Mouse (Mus musculus): ENCODE measurements around the gene Nrg4. TPM values are rescaled to one million over a fixed set of nuclear protein-coding genes. Genes with fewer than 3 reads are reported as not detected.
"Not testable (repeated sequence)": the region's sequence is repeated elsewhere in the genome, so short reads cannot be mapped to it uniquely, and the experiment has no call there.

The Nrg4 gene
- polyA plus RNA-seq, 1 experiment, result 184 TPM

- H3K4me3 ChIP-seq (ENCODE audit: insufficient read depth, low read depth, low read length), result no peak overlapping the region
- H3K4me1 ChIP-seq (ENCODE audit: control insufficient read depth, insufficient read depth, insufficient read length, low read length), result peaks cover 17% of the 10 kb centered on the region
- peak overlapping the region; percentile 95 for H3K27ac ChIP-seq (replicated peaks; ENCODE audit: low read depth, low read length)
Measured at GRCm38 (mm10) chr9:55250595-55251247, 75.9 kb downstream of the Nrg4 start.

- Histone ChIP-seq H3K4me3 (ENCODE audit: insufficient read depth, low read depth, low read length) (no peak overlapping the region), H3K4me1 (ENCODE audit: control insufficient read depth, insufficient read depth, insufficient read length, low read length) (peaks cover 11% of the 10 kb centered on the region), H3K27ac (replicated peaks; ENCODE audit: low read depth, low read length) (no peak overlapping the region)
Measured at GRCm38 (mm10) chr9:55248465-55248864, 78.2 kb downstream of the Nrg4 start.

- H3K27ac ChIP-seq (replicated peaks; ENCODE audit: low read depth, low read length), result peak overlapping the region; percentile 92
- no peak overlapping the region for H3K4me3 ChIP-seq (ENCODE audit: insufficient read depth, low read depth, low read length)
- H3K4me1 ChIP-seq (ENCODE audit: control insufficient read depth, insufficient read depth, insufficient read length, low read length), result peaks cover 11% of the 10 kb centered on the region
Measured at GRCm38 (mm10) chr9:55246918-55247317, 79.7 kb downstream of the Nrg4 start.

- peaks cover 11% of the 10 kb centered on the region for H3K4me1 ChIP-seq (ENCODE audit: control insufficient read depth, insufficient read depth, insufficient read length, low read length)
- H3K4me3 ChIP-seq (ENCODE audit: insufficient read depth, low read depth, low read length), result no peak overlapping the region
- peak overlapping the region; percentile 92 for H3K27ac ChIP-seq (replicated peaks; ENCODE audit: low read depth, low read length)
Measured at GRCm38 (mm10) chr9:55246440-55246839, 80.2 kb downstream of the Nrg4 start.

- not testable (repeated sequence) for H3K4me1 ChIP-seq (ENCODE audit: control insufficient read depth, insufficient read depth, insufficient read length, low read length); H3K4me3 ChIP-seq (ENCODE audit: insufficient read depth, low read depth, low read length)
- H3K27ac ChIP-seq (replicated peaks; ENCODE audit: low read depth, low read length), result 0 out of 2 replicates have a peak overlapping the region, but pooled peaks have one; percentile 8
Measured at GRCm38 (mm10) chr9:55245057-55245750, 81.4 kb downstream of the Nrg4 start.

- H3K4me3 ChIP-seq (ENCODE audit: insufficient read depth, low read depth, low read length), result no peak overlapping the region
- peak overlapping the region; percentile 32 for H3K27ac ChIP-seq (replicated peaks; ENCODE audit: low read depth, low read length)
- H3K4me1 ChIP-seq (ENCODE audit: control insufficient read depth, insufficient read depth, insufficient read length, low read length), result peaks cover 8% of the 10 kb centered on the region
Measured at GRCm38 (mm10) chr9:55244079-55244478, 82.6 kb downstream of the Nrg4 start.

GRCm38 (mm10) chr9:55243280-55243679 lies 83.4 kb downstream of the Nrg4 start:
- 0 out of 2 replicates have a peak overlapping the region, but pooled peaks have one; percentile 38 for H3K27ac ChIP-seq (replicated peaks; ENCODE audit: low read depth, low read length)
- H3K4me3 ChIP-seq (ENCODE audit: insufficient read depth, low read depth, low read length), result no peak overlapping the region
- peaks cover 8% of the 10 kb centered on the region for H3K4me1 ChIP-seq (ENCODE audit: control insufficient read depth, insufficient read depth, insufficient read length, low read length)

GRCm38 (mm10) chr9:55241863-55242685 lies 84.6 kb downstream of the Nrg4 start:
- Histone ChIP-seq H3K27ac (replicated peaks; ENCODE audit: low read depth, low read length) (0 out of 2 replicates have a peak overlapping the region, but pooled peaks have one; percentile 8), H3K4me3 (ENCODE audit: insufficient read depth, low read depth, low read length) (peak overlapping the region; percentile 27), H3K4me1 (ENCODE audit: control insufficient read depth, insufficient read depth, insufficient read length, low read length) (peaks cover 8% of the 10 kb centered on the region)

- no peak overlapping the region for H3K4me3 ChIP-seq (ENCODE audit: insufficient read depth, low read depth, low read length)
- H3K27ac ChIP-seq (replicated peaks; ENCODE audit: low read depth, low read length), result peak overlapping the region; percentile 5; the same call in 1 of the 2 replicates
- no peaks in the 10 kb centered on the region for H3K4me1 ChIP-seq (ENCODE audit: control insufficient read depth, insufficient read depth, insufficient read length, low read length)
Measured at GRCm38 (mm10) chr9:55240852-55241251, 85.8 kb downstream of the Nrg4 start.

GRCm38 (mm10) chr9:55236235-55237165 lies 90.1 kb downstream of the Nrg4 start:
- H3K27ac ChIP-seq (replicated peaks; ENCODE audit: low read depth, low read length), result no peak overlapping the region
- no peak overlapping the region for H3K4me3 ChIP-seq (ENCODE audit: insufficient read depth, low read depth, low read length)
- no peaks in the 10 kb centered on the region for H3K4me1 ChIP-seq (ENCODE audit: control insufficient read depth, insufficient read depth, insufficient read length, low read length)

- not testable (repeated sequence) for H3K4me1 ChIP-seq (ENCODE audit: control insufficient read depth, insufficient read depth, insufficient read length, low read length); H3K4me3 ChIP-seq (ENCODE audit: insufficient read depth, low read depth, low read length); H3K27ac ChIP-seq (replicated peaks; ENCODE audit: low read depth, low read length)
Measured at GRCm38 (mm10) chr9:55233076-55233475, 93.6 kb downstream of the Nrg4 start.

- Histone ChIP-seq H3K27ac (replicated peaks; ENCODE audit: low read depth, low read length) (0 out of 2 replicates have a peak overlapping the region, but pooled peaks have one; percentile 45), H3K4me1 (ENCODE audit: control insufficient read depth, insufficient read depth, insufficient read length, low read length) (no peaks in the 10 kb centered on the region), H3K4me3 (ENCODE audit: insufficient read depth, low read depth, low read length) (no peak overlapping the region)
Measured at GRCm38 (mm10) chr9:55232586-55232985, 94.1 kb downstream of the Nrg4 start.

GRCm38 (mm10) chr9:55232110-55232509 lies 94.5 kb downstream of the Nrg4 start:
- H3K4me1 ChIP-seq (ENCODE audit: control insufficient read depth, insufficient read depth, insufficient read length, low read length), result no peaks in the 10 kb centered on the region
- no peak overlapping the region for H3K27ac ChIP-seq (replicated peaks; ENCODE audit: low read depth, low read length)
- H3K4me3 ChIP-seq (ENCODE audit: insufficient read depth, low read depth, low read length), result no peak overlapping the region

- no peak overlapping the region for H3K27ac ChIP-seq (replicated peaks; ENCODE audit: low read depth, low read length)
- H3K4me1 ChIP-seq (ENCODE audit: control insufficient read depth, insufficient read depth, insufficient read length, low read length), result no peaks in the 10 kb centered on the region
Measured at GRCm38 (mm10) chr9:55231544-55231943, 95.1 kb downstream of the Nrg4 start.

More at GRCm38 (mm10) chr9:55231544-55231943, 95.1 kb downstream of the Nrg4 start:
- H3K4me3 ChIP-seq (ENCODE audit: insufficient read depth, low read depth, low read length), result no peak overlapping the region

Measured in brown adipose tissue, adult 24 weeks (tissue).